In the genomic region with DNA sequence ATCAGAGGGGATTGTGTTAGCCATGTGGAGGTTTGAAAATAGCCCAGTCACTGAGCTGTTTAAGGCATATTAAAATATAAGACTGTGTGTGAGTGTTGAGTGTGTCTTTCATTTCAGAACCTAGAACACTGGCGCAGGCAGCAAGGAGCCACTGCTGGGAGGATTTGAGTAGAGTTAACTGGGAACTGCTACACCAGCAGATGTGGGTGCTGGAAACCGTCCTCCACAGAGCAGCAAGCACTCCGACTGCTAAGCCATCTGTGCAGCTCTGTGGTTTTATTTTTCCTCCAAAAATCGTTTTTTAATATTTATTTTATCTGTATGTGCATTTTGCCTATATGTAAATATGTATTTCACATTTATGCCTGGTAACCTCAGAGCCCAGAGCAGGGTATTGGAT, we compare ENCODE assay signal across 19 mouse cellular contexts. TPM values are rescaled to one million over a fixed set of nuclear protein-coding genes. Genes with fewer than 3 reads are reported as not detected.
"Had no signal": no experiment of that assay in that cellular context is flagged by ENCODE, and none has a peak within 500 bp of the region (broad histone marks: within the 10 kb centered on the region; RNA-seq: fewer than 3 reads in every experiment).

No protein-coding gene starts in this region.

- H3K9me3 ChIP-seq: midbrain, embryonic 12.5 days; midbrain, embryonic 15.5 days; neural tube, embryonic 12.5 days; neural tube, embryonic 15.5 days had no signal

- H3K27ac ChIP-seq: kidney, postnatal 0 days; left cerebral cortex, adult 2 months; liver, embryonic 14.5 days; macrophage; midbrain, embryonic 12.5 days; midbrain, embryonic 15.5 days; neural tube, embryonic 12.5 days; neural tube, embryonic 15.5 days; stomach, postnatal 0 days had no signal

- H3K9ac ChIP-seq: liver, embryonic 14.5 days; liver, postnatal 0 days; lung, embryonic 14.5 days; midbrain, embryonic 12.5 days; midbrain, embryonic 15.5 days; neural tube, embryonic 12.5 days; neural tube, embryonic 15.5 days had no signal

- DNase-seq: kidney, adult 18-20 months; kidney, postnatal 25 days; liver, postnatal 0 days; lung, embryonic 14.5 days; right cerebral cortex, adult 18-20 months; right cerebral cortex, postnatal 14 days; right cerebral cortex, postnatal 4 days; thymus, postnatal 25 days had no signal

- H3K4me2 ChIP-seq: lung, embryonic 14.5 days; midbrain, embryonic 12.5 days; midbrain, embryonic 15.5 days; neural tube, embryonic 12.5 days; neural tube, embryonic 15.5 days had no signal

- H3K27me3 ChIP-seq: midbrain, embryonic 15.5 days; neural tube, embryonic 12.5 days; neural tube, embryonic 15.5 days had no signal

- ATAC-seq: liver, postnatal 0 days; lung, postnatal 0 days; midbrain, embryonic 15.5 days had no signal

- H3K36me3 ChIP-seq: midbrain, embryonic 15.5 days had no signal

- H3K4me3 ChIP-seq: left cerebral cortex, adult 2 months; midbrain, embryonic 12.5 days; midbrain, embryonic 15.5 days; neural tube, embryonic 12.5 days; neural tube, embryonic 15.5 days had no signal

RNA-seq across cellular contexts. Expression of a gene that starts 31.3 kb away (rescaled TPM):
- polyA plus RNA-seq: macrophage had no signal

RNA-seq across cellular contexts. Expression of a gene that starts 44.4 kb away (rescaled TPM):
- polyA plus RNA-seq: limb, embryonic 11.5 days; macrophage; midbrain, embryonic 12.5 days; midbrain, embryonic 15.5 days had no signal
